Mouse (Mus musculus) heart, embryonic 14.5 days (tissue): ENCODE results near the gene Nap1l2. TPM values are rescaled to one million over a fixed set of nuclear protein-coding genes. Genes with fewer than 3 reads are reported as not detected.
"Not testable (repeated sequence)": the region's sequence is repeated elsewhere in the genome, so short reads cannot be mapped to it uniquely, and the experiment has no call there.

ENCODE experiments used
- ATAC-seq: fragments of 200-750 bp; cut with Nextera tagmentation; 2 replicates; pipeline ENCODE4 v1.8.0; 2017; ENCODE audit warnings: low read depth, moderate TSS enrichment; ENCODE audit not compliant: insufficient number of reproducible peaks, insufficient read depth, low FRiP score
- H3K27ac ChIP-seq, 2 experiments: fragments of 200-500 bp in 1 of 2; fragments of 300-500 bp in 1 of 2; sonication (generic) in 1 of 2; replicated peaks in 1 of 2; 2 replicates each; pipeline ENCODE4 v1.5.1; 2012 to 2014; ENCODE audit warnings: low read depth in 2 of 2, low read length in 2 of 2, control low read depth in 1 of 2, mild to moderate bottlenecking in 1 of 2, mixed read lengths in 1 of 2; ENCODE audit not compliant: control insufficient read depth in 1 of 2, insufficient read depth in 1 of 2
- H3K27me3 ChIP-seq: fragments of 300-500 bp; sonication (generic); 2 replicates; pipeline ENCODE4 v1.6.1; 2014; ENCODE audit warnings: mild to moderate bottlenecking, low read length, control low read depth; ENCODE audit not compliant: control insufficient read depth, insufficient read depth
- H3K36me3 ChIP-seq: fragments of 300-500 bp; sonication (generic); 2 replicates; pipeline ENCODE4 v1.6.1; 2014; ENCODE audit warnings: mild to moderate bottlenecking, control low read depth, low read length, mixed read lengths; ENCODE audit not compliant: control insufficient read depth, insufficient read depth
- H3K4me1 ChIP-seq, 2 experiments: fragments of 200-500 bp in 1 of 2; fragments of 300-500 bp in 1 of 2; sonication (generic) in 1 of 2; 2 replicates each; pipeline ENCODE4 v1.6.1; 2012 to 2014; ENCODE audit warnings: low read length in 2 of 2, control low read depth in 1 of 2, mixed read lengths in 1 of 2; ENCODE audit not compliant: control insufficient read depth in 2 of 2, insufficient read depth in 2 of 2
- H3K4me2 ChIP-seq: fragments of 300-500 bp; sonication (generic); 2 replicates; pipeline ENCODE4 v1.6.1; 2014; ENCODE audit warnings: mild to moderate bottlenecking, low read length
- H3K4me3 ChIP-seq, 2 experiments: fragments of 200-500 bp in 1 of 2; fragments of 300-500 bp in 1 of 2; sonication (generic) in 1 of 2; 2 replicates each; pipeline ENCODE4 v1.5.1; 2012 to 2014; ENCODE audit warnings: low read length in 2 of 2, mild to moderate bottlenecking in 2 of 2, control low read depth in 1 of 2, low read depth in 1 of 2, moderate library complexity in 1 of 2; ENCODE audit not compliant: control insufficient read depth in 1 of 2, insufficient read depth in 1 of 2
- H3K9ac ChIP-seq: fragments of 300-500 bp; sonication (generic); 2 replicates; pipeline ENCODE4 v1.6.1; 2014; ENCODE audit warnings: mild to moderate bottlenecking, low read length
- H3K9me3 ChIP-seq: fragments of 300-500 bp; sonication (generic); 2 replicates; pipeline ENCODE4 v1.6.1; 2016; ENCODE audit warnings: low read length, control low read depth; ENCODE audit not compliant: control insufficient read depth
- WGBS: fragments of 180-500 bp; shearing (Covaris S2); extraction: QIAGEN DNeasy Blood & Tissue Kit; methylation state at CpG from one replicate; pipeline ENCODE4 v1.1.7; 2014; 5-methylcytosine and 5-hydroxymethylcytosine counted together
- polyA plus RNA-seq: library from polyadenylated mRNA; unstranded; fragments of >200 nt; fragmentation: Nextera tagmentation; extraction: Ambion mirVana; gene quantifications from 2 replicates; pipeline ENCODE4 v1.2.1, GENCODE M21; 2014

The Nap1l2 gene
- polyA plus RNA-seq = 0.57 and 0.96 TPM in 2 replicates

GRCm38 (mm10) chrX:103186431-103186786 is at the start of gene Nap1l2:
Gene Nap1l2, minus strand, starts transcription at chrX:103186640.
- Histone ChIP-seq H3K27me3 (peaks cover 20% of the 10 kb centered on the region), H3K4me1 (no peaks in the 10 kb centered on the region), H3K36me3 (no peaks in the 10 kb centered on the region), H3K27ac (no peak within 1 kb of the TSS), H3K4me2 (peak within 1 kb of the TSS; percentile 63), H3K9me3 (no peaks in the 10 kb centered on the region), H3K9ac (no peak within 1 kb of the TSS), H3K4me3 (peak within 1 kb of the TSS; percentile 41 to 56)
- 17% methylated on average over 13 of the region's 13 CpGs for WGBS
- no peak for ATAC-seq

DNA sequence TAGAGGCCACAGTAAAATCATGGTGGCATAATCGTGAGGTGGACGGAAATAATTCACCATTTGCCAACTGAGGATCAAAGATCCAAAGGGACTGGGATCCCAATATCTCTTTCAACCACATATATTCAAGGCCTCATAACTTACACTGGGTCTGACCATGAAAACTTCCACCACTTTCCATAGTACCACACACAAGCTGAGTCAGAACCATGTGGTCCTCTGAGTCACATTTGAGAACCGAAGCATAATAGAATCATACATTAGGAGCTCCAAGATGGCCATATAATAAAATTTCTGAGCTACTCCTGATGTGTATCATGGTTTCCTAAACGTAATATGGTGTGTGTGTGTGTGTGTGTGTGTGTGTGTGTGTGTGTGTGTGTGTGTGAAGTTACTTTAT is 28.8 kb upstream of the Nap1l2 start:
- Histone ChIP-seq H3K27me3 (peaks cover 11% of the 10 kb centered on the region; the same call in 1 of the 2 replicates), H3K36me3 (no peaks in the 10 kb centered on the region), H3K27ac (no peak overlapping the region), H3K4me1 (no peaks in the 10 kb centered on the region), H3K4me2 (no peak overlapping the region), H3K9me3 (no peaks in the 10 kb centered on the region), H3K9ac (no peak overlapping the region), H3K4me3 (no peak overlapping the region)
- 74% methylated on average over 4 of the region's 4 CpGs for WGBS
- no peak for ATAC-seq

- ATAC-seq = no peak
- 25% methylated on average over 1 of the region's 1 CpGs for WGBS
- peak overlapping the region in 1 of 2 experiments; percentile 41; a peak in 1 of 4 replicates for H3K4me3 ChIP-seq
- no peak overlapping the region for H3K9ac ChIP-seq
- no peaks in the 10 kb centered on the region for H3K4me1 ChIP-seq
- no peaks in the 10 kb centered on the region for H3K9me3 ChIP-seq
- peak overlapping the region; percentile 63 for H3K4me2 ChIP-seq
- H3K36me3 ChIP-seq = no peaks in the 10 kb centered on the region
- peaks cover 20% of the 10 kb centered on the region for H3K27me3 ChIP-seq
- H3K27ac ChIP-seq = no peak overlapping the region
Observed at GRCm38 (mm10) chrX:103186829-103187228, 389 bp upstream of the Nap1l2 start.

- Histone ChIP-seq H3K4me1 (no peaks in the 10 kb centered on the region), H3K4me3 (peak overlapping the region; percentile 41 to 56), H3K27ac (no peak overlapping the region), H3K9ac (no peak overlapping the region), H3K36me3 (no peaks in the 10 kb centered on the region), H3K27me3 (peaks cover 20% of the 10 kb centered on the region), H3K4me2 (peak overlapping the region; percentile 63), H3K9me3 (no peaks in the 10 kb centered on the region)
- 16% methylated on average over 20 of the region's 20 CpGs for WGBS
- no peak for ATAC-seq
Observed at GRCm38 (mm10) chrX:103185781-103186430, 534 bp downstream of the Nap1l2 start.

DNA sequence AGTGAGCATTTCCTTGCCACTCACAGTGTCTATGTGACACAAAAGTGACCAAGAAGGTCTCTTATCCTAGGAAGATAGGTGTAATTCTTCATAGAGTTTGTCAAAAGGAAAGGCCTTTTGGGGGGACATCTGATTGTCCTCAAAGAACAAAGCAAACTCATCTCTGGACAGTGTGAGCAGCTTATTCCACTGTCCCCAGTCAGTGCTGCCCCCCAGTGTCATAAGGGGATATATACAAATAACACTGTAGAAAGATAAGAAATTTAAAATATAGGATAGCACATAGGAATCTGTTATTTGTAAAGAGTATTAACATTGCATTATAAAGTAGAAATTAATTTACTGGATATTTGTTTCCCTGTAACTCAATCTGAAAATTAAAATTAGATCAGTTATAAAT is 2.9 kb downstream of the Nap1l2 start:
- Histone ChIP-seq H3K36me3 (no peaks in the 10 kb centered on the region), H3K4me3 (no peak overlapping the region), H3K9ac (no peak overlapping the region), H3K4me1 (no peaks in the 10 kb centered on the region), H3K27me3 (peaks cover 20% of the 10 kb centered on the region), H3K9me3 (no peaks in the 10 kb centered on the region), H3K27ac (no peak overlapping the region), H3K4me2 (no peak overlapping the region)
- no peak for ATAC-seq

GRCm38 (mm10) chrX:103179771-103180558 is 6.5 kb downstream of the Nap1l2 start:
- 67% methylated on average over 4 of the region's 4 CpGs for WGBS
- no peak overlapping the region for H3K27ac ChIP-seq
- ATAC-seq = no peak

GRCm38 (mm10) chrX:103164948-103165605 is 21.4 kb downstream of the Nap1l2 start:
- ATAC-seq = peak; percentile 64; the same call in 1 of the 2 replicates
- peak overlapping the region; percentile 55 for H3K4me2 ChIP-seq
- H3K4me1 ChIP-seq = not testable (repeated sequence)

More at GRCm38 (mm10) chrX:103179771-103180558, 6.5 kb downstream of the Nap1l2 start:
- Histone ChIP-seq H3K4me2 (no peak overlapping the region), H3K4me1 (no peaks in the 10 kb centered on the region), H3K9me3 (no peaks in the 10 kb centered on the region), H3K27me3 (peaks cover 7% of the 10 kb centered on the region; the same call in 1 of the 2 replicates), H3K9ac (no peak overlapping the region), H3K4me3 (no peak overlapping the region), H3K36me3 (no peaks in the 10 kb centered on the region)

More at GRCm38 (mm10) chrX:103164948-103165605, 21.4 kb downstream of the Nap1l2 start:
- Histone ChIP-seq H3K9ac (peak overlapping the region; percentile 25; the same call in 1 of the 2 replicates), H3K4me3 (peak overlapping the region; percentile 33 to 38)
- H3K27me3 ChIP-seq, H3K27ac ChIP-seq, H3K36me3 ChIP-seq, H3K9me3 ChIP-seq: not testable (repeated sequence)
- 32% methylated on average over 21 of the region's 83 CpGs for WGBS
